ENCODE assay signal across 8 mouse cellular contexts in genomic region chr4:136247729-136248463, GRCm38 (mm10). TPM values are rescaled to one million over a fixed set of nuclear protein-coding genes. Genes with fewer than 3 reads are reported as not detected.
DNase-seq lines count a peak whose midpoint lies in the region; ATAC-seq and TF ChIP-seq lines count a peak whose summit lies in the region.

TSS of gene Tcea3 (plus strand) at chr4:136247729.

- peaks cover 11% of the 10 kb centered on the region for H3K4me1 ChIP-seq in cerebellum, adult 2 months (ENCODE audit: control insufficient read depth, insufficient read depth, low read length)
- H3K4me1 ChIP-seq in lung, embryonic 16.5 days (replicated peaks; ENCODE audit: control insufficient read depth, insufficient read depth, low read length): peaks cover 39% of the 10 kb centered on the region
- peaks cover 42% of the 10 kb centered on the region for H3K4me1 ChIP-seq in stomach, embryonic 15.5 days

- under 1% methylated on average over 46 of the region's 46 CpGs for WGBS in cerebellum, adult 2 months
- under 1% methylated on average over 46 of the region's 46 CpGs for WGBS in lung, embryonic 16.5 days
- under 1% methylated on average over 43 of the region's 46 CpGs for WGBS in stomach, embryonic 15.5 days

- peak within 1 kb of the TSS; percentile 69 for H3K9ac ChIP-seq in lung, embryonic 16.5 days (ENCODE audit: low read length)
- peak within 1 kb of the TSS; percentile 46 for H3K9ac ChIP-seq in stomach, embryonic 15.5 days

- DNase-seq in cerebellum, adult 2 months: no peak
- peak; percentile 59 for DNase-seq in embryo, embryonic 10.5 days (ENCODE audit: low spot score)
- DNase-seq in heart, adult 9 months (ENCODE audit: low spot score in 2 of 2): peak; percentile 51 to 63
- DNase-seq in kidney, adult 9 months: peak; percentile 80
- no peak for DNase-seq in layer of hippocampus, adult 8-10 months (ENCODE audit: low spot score in 2 of 2)

- H3K27ac ChIP-seq in cerebellum, adult 2 months (ENCODE audit: insufficient read depth, low read length): no peak within 1 kb of the TSS
- H3K27ac ChIP-seq in lung, embryonic 16.5 days (ENCODE audit: low read length): peak within 1 kb of the TSS; percentile 39; the same call in 1 of the 2 replicates
- 0 out of 2 replicates have a peak within 1 kb of the TSS, but pooled peaks have one; percentile 3 for H3K27ac ChIP-seq in stomach, embryonic 15.5 days

- no peaks in the 10 kb centered on the region; the same call in 1 of the 2 replicates for H3K36me3 ChIP-seq in lung, embryonic 16.5 days (ENCODE audit: control insufficient read depth, insufficient read depth, low read length)
- H3K36me3 ChIP-seq in stomach, embryonic 15.5 days: no peaks in the 10 kb centered on the region; the same call in 1 of the 2 replicates

- no peak for TF ChIP-seq CTCF in cerebellum, adult 2 months (IDR thresholded peaks at IDR 0.05; ENCODE audit: borderline replicate concordance, insufficient read depth, low read depth, low read length)

- H3K4me3 ChIP-seq in cerebellum, adult 2 months (replicated peaks; ENCODE audit: insufficient read depth, low read depth, low read length): peak within 1 kb of the TSS; percentile 27
- peak within 1 kb of the TSS; percentile 64 for H3K4me3 ChIP-seq in lung, embryonic 16.5 days (ENCODE audit: low read length)
- H3K4me3 ChIP-seq in stomach, embryonic 15.5 days (replicated peaks): peak within 1 kb of the TSS; percentile 49

- H3K4me2 ChIP-seq in lung, embryonic 16.5 days (ENCODE audit: low read depth, low read length): peak within 1 kb of the TSS; percentile 97
- peak within 1 kb of the TSS; percentile 93 for H3K4me2 ChIP-seq in stomach, embryonic 15.5 days

- no peaks in the 10 kb centered on the region for H3K9me3 ChIP-seq in lung, embryonic 16.5 days (ENCODE audit: control insufficient read depth, low read length)
- H3K9me3 ChIP-seq in stomach, embryonic 15.5 days: no peaks in the 10 kb centered on the region

- no peak for TF ChIP-seq POLR2A in cerebellum, adult 2 months (IDR thresholded peaks at IDR 0.05; ENCODE audit: borderline replicate concordance, insufficient read depth, low read length)

- no peak for ATAC-seq in cerebellum, adult (ENCODE audit: insufficient number of reproducible peaks, low FRiP score, low TSS enrichment)
- peak; percentile 49 for ATAC-seq in lung, embryonic 16.5 days (ENCODE audit: low read depth)
- ATAC-seq in stomach, embryonic 15.5 days (ENCODE audit: insufficient read depth, low FRiP score, low read depth): peak; percentile 36

- peaks cover 9% of the 10 kb centered on the region; the same call in 1 of the 2 replicates for H3K27me3 ChIP-seq in cerebellum, adult 2 months (ENCODE audit: control insufficient read depth, insufficient read depth, low read length)
- H3K27me3 ChIP-seq in lung, embryonic 16.5 days (ENCODE audit: control insufficient read depth, insufficient read depth, low read depth, low read length): peaks cover 37% of the 10 kb centered on the region
- peaks cover 25% of the 10 kb centered on the region for H3K27me3 ChIP-seq in stomach, embryonic 15.5 days (replicated peaks)

RNA-seq across cellular contexts. Expression of gene Tcea3, which starts in this region (rescaled TPM):
- 1.2 and 1.6 TPM in 2 replicates for polyA plus RNA-seq in cerebellum, adult 2 months (2012; rRNA removed)
- 20.3 and 22.9 TPM in 2 replicates for polyA plus RNA-seq in lung, embryonic 16.5 days (2015; fragmentation: Nextera tagmentation; extraction: Ambion mirVana)
- 18.9 and 20.8 TPM in 2 replicates for polyA plus RNA-seq in stomach, embryonic 15.5 days (2015; fragmentation: Nextera tagmentation; extraction: Ambion mirVana)
- under 1 TPM in 3 of 4 experiments, not detected in 1; 0.45 to 0.94 (median 0.64) TPM for total RNA-seq in layer of hippocampus, adult 8-10 months (2022)

Comparison
In these comparisons a context has a peak if more than half of its experiments do, and no peak if none do; other contexts are left out.
1. DNase-seq: peak in embryo, embryonic 10.5 days (single experiment), heart, adult 9 months (2 of 2) and kidney, adult 9 months (single experiment); none in cerebellum, adult 2 months (0 of 2) and layer of hippocampus, adult 8-10 months (0 of 2).
2. Peak in every context shown above with its lines, with median percentiles within 50 percentile points of each other: H3K4me3 ChIP-seq.